ENCODE assay signal across 9 mouse cellular contexts in genomic region chr13:19133833-19134232, GRCm38 (mm10).
DNase-seq lines count a peak whose midpoint lies in the region; ATAC-seq and TF ChIP-seq lines count a peak whose summit lies in the region.
"Had no signal": no experiment of that assay in that cellular context is flagged by ENCODE, and none has a peak within 500 bp of the region (broad histone marks: within the 10 kb centered on the region; RNA-seq: fewer than 3 reads in every experiment).

No protein-coding gene starts in this region.

- ATAC-seq in Patski = peak; percentile 51
- 0 out of 2 replicates have a peak, but pooled peaks have one; percentile 56 for ATAC-seq in hindbrain, embryonic 11.5 days (ENCODE audit: low FRiP score)
- ATAC-seq in midbrain, postnatal 0 days (ENCODE audit: low FRiP score) = peak; percentile 78

- DNase-seq in kidney, adult 8-10 months = peak; percentile 5 to 55
- DNase-seq in kidney, adult 11 months = no peak
- DNase-seq in Patski (ENCODE audit: low read depth, low spot score) = no peak
- DNase-seq in cerebellum, postnatal 4 days (ENCODE audit: low spot score in 2 of 2) = peak; percentile 50 to 52
- peak; percentile 49 for DNase-seq in hindbrain, embryonic 11.5 days (ENCODE audit: low spot score)
- peak; percentile 22 to 77 for DNase-seq in left cerebral cortex, adult 9 months (ENCODE audit: low spot score in 2 of 2)
- peak; percentile 86 for DNase-seq in midbrain, postnatal 0 days (ENCODE audit: low spot score)
- DNase-seq in MN1 (ENCODE audit: low spot score) = no peak

- H3K27ac ChIP-seq in hindbrain, embryonic 11.5 days (ENCODE audit: low read depth, low read length) = no peak overlapping the region
- no peak overlapping the region for H3K27ac ChIP-seq in midbrain, postnatal 0 days (ENCODE audit: low read depth, low read length)
- H3K27ac ChIP-seq: limb, embryonic 13.5 days had no signal

- no peaks in the 10 kb centered on the region for H3K9me3 ChIP-seq in hindbrain, embryonic 11.5 days (ENCODE audit: control insufficient read depth, low read length)
- H3K9me3 ChIP-seq in midbrain, postnatal 0 days (ENCODE audit: low read length) = no peaks in the 10 kb centered on the region
- H3K9me3 ChIP-seq: limb, embryonic 13.5 days had no signal

- H3K36me3 ChIP-seq in hindbrain, embryonic 11.5 days (ENCODE audit: control insufficient read depth, insufficient read depth, low read length) = no peaks in the 10 kb centered on the region
- H3K36me3 ChIP-seq in midbrain, postnatal 0 days (ENCODE audit: insufficient read depth, low read length) = peaks cover 7% of the 10 kb centered on the region; the same call in 1 of the 2 replicates
- H3K36me3 ChIP-seq: limb, embryonic 13.5 days had no signal

- WGBS in hindbrain, embryonic 11.5 days = 49% methylated on average over 4 of the region's 4 CpGs
- 42% methylated on average over 4 of the region's 4 CpGs for WGBS in midbrain, postnatal 0 days

- H3K4me3 ChIP-seq in hindbrain, embryonic 11.5 days (ENCODE audit: low read depth, low read length) = no peak overlapping the region
- H3K4me3 ChIP-seq in midbrain, postnatal 0 days (ENCODE audit: low read depth, low read length) = no peak overlapping the region
- H3K4me3 ChIP-seq: limb, embryonic 13.5 days had no signal

- H3K9ac ChIP-seq in hindbrain, embryonic 11.5 days (ENCODE audit: low read depth, low read length) = no peak overlapping the region
- H3K9ac ChIP-seq in midbrain, postnatal 0 days (replicated peaks; ENCODE audit: low read length, poor library complexity, severe bottlenecking) = no peak overlapping the region
- H3K9ac ChIP-seq: limb, embryonic 13.5 days had no signal

- CTCF ChIA-PET in Patski (lab: Charles Lee) = interaction anchor here (0.7 to 2.3 kb wide), 5 partner anchors 9 to 268 kb away, joined by 3 to 9 read pairs (median 3); no protein-coding TSS in a partner anchor

- in situ Hi-C loops in Patski (cut with MboI; ENCODE audit: low pct_unique_long_range_greater_than_20kb) = loop anchor here (25.0 kb wide), 1 partner anchor 1072 kb away; no protein-coding TSS in a partner anchor

- H3K4me1 ChIP-seq in hindbrain, embryonic 11.5 days (replicated peaks; ENCODE audit: control insufficient read depth, insufficient read depth, low read length) = no peaks in the 10 kb centered on the region
- H3K4me1 ChIP-seq in midbrain, postnatal 0 days (ENCODE audit: insufficient read depth, low read length) = no peaks in the 10 kb centered on the region

- no peak overlapping the region for H3K4me2 ChIP-seq in hindbrain, embryonic 11.5 days (replicated peaks; ENCODE audit: low read depth, low read length)
- H3K4me2 ChIP-seq in midbrain, postnatal 0 days (ENCODE audit: low read depth, low read length, poor library complexity, severe bottlenecking) = no peak overlapping the region
- H3K4me2 ChIP-seq: limb, embryonic 13.5 days had no signal

- H3K27me3 ChIP-seq in Patski = peaks cover 12% of the 10 kb centered on the region
- no peaks in the 10 kb centered on the region for H3K27me3 ChIP-seq in hindbrain, embryonic 11.5 days (ENCODE audit: control insufficient read depth, insufficient read depth, low read length)
- H3K27me3 ChIP-seq in midbrain, postnatal 0 days (ENCODE audit: insufficient read depth, low read length) = no peaks in the 10 kb centered on the region
- H3K27me3 ChIP-seq: limb, embryonic 13.5 days had no signal

- TF ChIP-seq CTCF in Patski (IDR thresholded peaks at IDR 0.05) = peak; percentile 76
- peak; percentile 90 for TF ChIP-seq CTCF in midbrain, postnatal 0 days (IDR thresholded peaks at IDR 0.05)

- POLR2A ChIA-PET in Patski (lab: Charles Lee) = no interaction called here

Comparison
In these comparisons a context has a peak if more than half of its experiments do, and no peak if none do; other contexts are left out.
1. DNase-seq: peak in kidney, adult 8-10 months (2 of 2), cerebellum, postnatal 4 days (2 of 2), hindbrain, embryonic 11.5 days (single experiment), left cerebral cortex, adult 9 months (2 of 2) and midbrain, postnatal 0 days (single experiment); none in kidney, adult 11 months (single experiment), Patski (single experiment) and MN1 (single experiment).
2. Peak in every context shown above with its lines, with median percentiles within 50 percentile points of each other: ATAC-seq.